In genomic region chr2:125404509-125405105, GRCm38 (mm10) we compare ENCODE assay signal across 26 mouse cellular contexts.
DNase-seq lines count a peak whose midpoint lies in the region; ATAC-seq lines count a peak whose summit lies in the region.
"Had no signal": no experiment of that assay in that cellular context is flagged by ENCODE, and none has a peak within 500 bp of the region (broad histone marks: within the 10 kb centered on the region; RNA-seq: fewer than 3 reads in every experiment).

No protein-coding gene starts in this region.

- no peak overlapping the region for H3K4me2 ChIP-seq in lung, embryonic 15.5 days
- no peak overlapping the region for H3K4me2 ChIP-seq in midbrain, embryonic 11.5 days
- H3K4me2 ChIP-seq in midbrain, embryonic 13.5 days (replicated peaks): no peak overlapping the region
- H3K4me2 ChIP-seq: embryonic facial prominence, embryonic 13.5 days; forebrain, embryonic 12.5 days; forebrain, embryonic 15.5 days; heart, embryonic 13.5 days; hindbrain, embryonic 13.5 days had no signal

- H3K4me1 ChIP-seq in lung, embryonic 15.5 days: peaks cover 8% of the 10 kb centered on the region; the same call in 1 of the 2 replicates
- no peaks in the 10 kb centered on the region for H3K4me1 ChIP-seq in midbrain, embryonic 11.5 days (ENCODE audit: control insufficient read depth, insufficient read depth, low read length)
- H3K4me1 ChIP-seq in midbrain, embryonic 13.5 days (replicated peaks): 0 out of 2 replicates have a peak, but pooled peaks cover 3% of the 10 kb centered on the region
- H3K4me1 ChIP-seq: embryonic facial prominence, embryonic 13.5 days; forebrain, embryonic 12.5 days; forebrain, embryonic 15.5 days; heart, embryonic 13.5 days; hindbrain, embryonic 10.5 days; hindbrain, embryonic 13.5 days had no signal

- H3K27ac ChIP-seq in lung, embryonic 15.5 days: peak overlapping the region; percentile 60
- H3K27ac ChIP-seq in midbrain, embryonic 11.5 days (ENCODE audit: low read depth, low read length): no peak overlapping the region
- H3K27ac ChIP-seq in midbrain, embryonic 13.5 days: no peak overlapping the region
- H3K27ac ChIP-seq: embryonic facial prominence, embryonic 10.5 days; embryonic facial prominence, embryonic 13.5 days; forebrain, embryonic 12.5 days; forebrain, embryonic 15.5 days; heart, embryonic 13.5 days; hindbrain, embryonic 10.5 days; hindbrain, embryonic 13.5 days had no signal

- H3K9ac ChIP-seq in lung, embryonic 15.5 days: no peak overlapping the region
- H3K9ac ChIP-seq in midbrain, embryonic 11.5 days (ENCODE audit: low read length): no peak overlapping the region
- no peak overlapping the region for H3K9ac ChIP-seq in midbrain, embryonic 13.5 days (replicated peaks)
- H3K9ac ChIP-seq: embryonic facial prominence, embryonic 13.5 days; forebrain, embryonic 12.5 days; forebrain, embryonic 15.5 days; heart, embryonic 13.5 days; hindbrain, embryonic 13.5 days had no signal

- H3K27me3 ChIP-seq in lung, embryonic 15.5 days: no peaks in the 10 kb centered on the region
- H3K27me3 ChIP-seq in midbrain, embryonic 11.5 days (ENCODE audit: control insufficient read depth, insufficient read depth, low read length): no peaks in the 10 kb centered on the region
- H3K27me3 ChIP-seq in midbrain, embryonic 13.5 days: no peaks in the 10 kb centered on the region
- H3K27me3 ChIP-seq: embryonic facial prominence, embryonic 13.5 days; forebrain, embryonic 12.5 days; forebrain, embryonic 15.5 days; heart, embryonic 13.5 days; hindbrain, embryonic 13.5 days had no signal

- peak; percentile 23 for DNase-seq in heart, adult 8-10 months (ENCODE audit: low spot score)
- DNase-seq in heart, postnatal 4 days: no peak
- no peak for DNase-seq in lung, postnatal 14 days
- peak; percentile 82 for DNase-seq in midbrain, embryonic 11.5 days (ENCODE audit: low spot score, missing footprints)
- peak; percentile 21 to 36 for DNase-seq in lung, postnatal 4 days
- DNase-seq in urinary bladder, adult 2 months (ENCODE audit: low spot score): no peak
- DNase-seq: adrenal gland, adult 2 months; adrenal gland, postnatal 25 days; cerebellum, adult 11-12 months; cerebellum, adult 8-10 months; cerebellum, postnatal 10 days; cerebellum, postnatal 36 days; embryo, embryonic 11 days; gastrocnemius, postnatal 25 days had no signal

- H3K4me3 ChIP-seq in lung, embryonic 15.5 days: no peak overlapping the region
- H3K4me3 ChIP-seq in midbrain, embryonic 11.5 days (ENCODE audit: low read depth, low read length): no peak overlapping the region
- H3K4me3 ChIP-seq in midbrain, embryonic 13.5 days (replicated peaks): no peak overlapping the region
- H3K4me3 ChIP-seq: embryonic facial prominence, embryonic 10.5 days; embryonic facial prominence, embryonic 13.5 days; erythroblast, embryonic 14.5 days; forebrain, embryonic 12.5 days; forebrain, embryonic 15.5 days; heart, embryonic 13.5 days; hindbrain, embryonic 10.5 days; hindbrain, embryonic 13.5 days had no signal

- peak; percentile 82; the same call in 1 of the 2 replicates for ATAC-seq in lung, embryonic 15.5 days (ENCODE audit: borderline replicate concordance, extremely low read depth, low FRiP score, low TSS enrichment)
- no peak for ATAC-seq in midbrain, embryonic 11.5 days (ENCODE audit: low FRiP score)
- no peak for ATAC-seq in midbrain, embryonic 13.5 days
- ATAC-seq: CD4-positive, CD25-positive, alpha-beta regulatory T cell, adult 4 months; forebrain, embryonic 15.5 days; hindbrain, embryonic 16.5 days had no signal

- no peaks in the 10 kb centered on the region for H3K36me3 ChIP-seq in lung, embryonic 15.5 days
- no peaks in the 10 kb centered on the region for H3K36me3 ChIP-seq in midbrain, embryonic 11.5 days (ENCODE audit: control insufficient read depth, insufficient read depth, low read length)
- no peaks in the 10 kb centered on the region for H3K36me3 ChIP-seq in midbrain, embryonic 13.5 days
- H3K36me3 ChIP-seq: embryonic facial prominence, embryonic 10.5 days; forebrain, embryonic 12.5 days; forebrain, embryonic 15.5 days; hindbrain, embryonic 10.5 days; hindbrain, embryonic 13.5 days had no signal

- H3K9me3 ChIP-seq in lung, embryonic 15.5 days: no peaks in the 10 kb centered on the region
- no peaks in the 10 kb centered on the region for H3K9me3 ChIP-seq in midbrain, embryonic 11.5 days (ENCODE audit: control insufficient read depth, low read length)
- H3K9me3 ChIP-seq in midbrain, embryonic 13.5 days: no peaks in the 10 kb centered on the region
- H3K9me3 ChIP-seq: embryonic facial prominence, embryonic 10.5 days; embryonic facial prominence, embryonic 13.5 days; forebrain, embryonic 12.5 days; forebrain, embryonic 15.5 days; heart, embryonic 13.5 days; hindbrain, embryonic 10.5 days; hindbrain, embryonic 13.5 days had no signal

- 39% methylated on average over 4 of the region's 4 CpGs for WGBS in lung, embryonic 15.5 days
- 90% methylated on average over 4 of the region's 4 CpGs for WGBS in midbrain, embryonic 11.5 days
- WGBS in midbrain, embryonic 13.5 days: 96% methylated on average over 4 of the region's 4 CpGs

Comparison
In these comparisons a context has a peak if more than half of its experiments do, and no peak if none do; other contexts are left out.
1. DNase-seq: peak in heart, adult 8-10 months (single experiment), midbrain, embryonic 11.5 days (single experiment) and lung, postnatal 4 days (2 of 2); none in heart, postnatal 4 days (single experiment), lung, postnatal 14 days (single experiment) and urinary bladder, adult 2 months (single experiment).